Mouse (Mus musculus) liver, embryonic 11.5 days (tissue): ENCODE measurements at regions not wholly inside any gene's neighbourhood (a gene's known extent, or its start where the extent isn't known, plus 50 kb on each side); places are given as distances from the start of the nearest gene placed in this dataset.

Experiments
- ATAC-seq: fragments of 200-750 bp; cut with Nextera tagmentation; replicated peaks from 2 replicates; pipeline ENCODE4 v1.8.0; 2017; ENCODE audit warnings: moderate number of reproducible peaks, mild to moderate bottlenecking, moderate TSS enrichment, moderate library complexity; ENCODE audit not compliant: low FRiP score
- DNase-seq: peaks from one replicate; pipeline ENCODE4 v3.0.0-alpha.2; 2017; ENCODE audit warnings: low spot score
- H3K27ac ChIP-seq: fragments of 300-500 bp; sonication (generic); 2 replicates; pipeline ENCODE4 v1.5.1; 2014; ENCODE audit warnings: mild to moderate bottlenecking, low read depth, low read length, control low read depth
- H3K27me3 ChIP-seq: fragments of 300-500 bp; sonication (generic); replicated peaks from 2 replicates; pipeline ENCODE4 v1.6.1; 2014; ENCODE audit warnings: low read length, mixed read lengths; ENCODE audit not compliant: control insufficient read depth, insufficient read depth
- H3K36me3 ChIP-seq: fragments of 300-500 bp; sonication (generic); 2 replicates; pipeline ENCODE4 v1.6.1; 2014; ENCODE audit warnings: mild to moderate bottlenecking, low read length, moderate library complexity, mixed read lengths; ENCODE audit not compliant: control insufficient read depth, insufficient read depth
- H3K4me1 ChIP-seq: fragments of 300-500 bp; sonication (generic); replicated peaks from 2 replicates; pipeline ENCODE4 v1.6.1; 2014; ENCODE audit warnings: low read length, mixed read lengths; ENCODE audit not compliant: control insufficient read depth, insufficient read depth
- H3K4me2 ChIP-seq: fragments of 300-500 bp; sonication (generic); 2 replicates; pipeline ENCODE4 v1.6.1; 2014; ENCODE audit warnings: mild to moderate bottlenecking, control low read depth, moderate library complexity
- H3K4me3 ChIP-seq: fragments of 300-500 bp; sonication (generic); 2 replicates; pipeline ENCODE4 v1.5.1; 2014; ENCODE audit warnings: low read depth, low read length, control low read depth
- H3K9ac ChIP-seq: fragments of 300-500 bp; sonication (generic); 2 replicates; pipeline ENCODE4 v1.6.1; 2014; ENCODE audit warnings: low read depth, low read length, control low read depth
- H3K9me3 ChIP-seq: fragments of 300-500 bp; sonication (generic); 2 replicates; pipeline ENCODE4 v1.6.1; 2016; ENCODE audit warnings: low read length, inconsistent platforms, mixed read lengths; ENCODE audit not compliant: control insufficient read depth
- WGBS: fragments of 180-500 bp; shearing (Covaris S2); extraction: QIAGEN DNeasy Blood & Tissue Kit; methylation state at CpG from one replicate; pipeline ENCODE4 v1.1.7; 2014; 5-methylcytosine and 5-hydroxymethylcytosine counted together

DNA sequence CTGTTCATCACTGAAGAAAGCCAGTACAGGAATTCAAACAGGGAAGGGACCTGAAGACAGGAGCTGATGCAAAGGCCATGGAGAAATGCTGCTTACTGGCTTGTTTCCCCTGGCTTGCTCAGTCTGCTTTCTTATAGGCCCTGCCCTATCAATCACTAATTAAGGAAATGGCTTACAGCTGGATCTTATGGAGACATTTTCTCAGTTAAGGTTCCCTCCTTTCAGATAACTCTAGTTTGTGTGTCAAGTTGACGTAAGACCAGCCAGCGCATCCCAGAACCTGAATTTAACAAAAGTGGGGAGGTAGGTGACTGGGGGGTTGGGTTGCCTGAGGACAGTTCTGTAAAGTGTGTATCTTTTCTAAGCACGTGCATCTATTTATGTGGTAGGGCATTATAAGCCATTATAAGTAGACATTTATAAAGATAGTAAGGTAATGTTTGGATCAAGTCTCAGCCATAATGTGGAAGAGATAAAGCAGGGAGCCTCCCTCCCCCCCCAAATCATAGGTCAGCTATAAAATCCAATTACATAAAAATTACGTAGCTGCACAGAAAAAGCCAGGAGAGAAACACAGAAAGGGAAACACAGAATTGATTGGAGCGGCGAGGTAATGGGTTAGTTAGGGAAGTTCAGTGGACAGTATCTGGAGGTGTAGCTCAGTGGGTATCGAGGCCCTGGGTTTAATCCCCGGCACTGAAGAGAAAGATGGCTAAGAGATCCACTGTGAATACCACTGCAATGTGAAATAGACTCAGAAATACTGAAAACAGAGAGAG lies 108.6 kb upstream of the Cpm start:
- H3K9ac ChIP-seq: no peak overlapping the region
- ATAC-seq: no peak
- H3K27ac ChIP-seq: no peak overlapping the region
- H3K9me3 ChIP-seq: no peaks in the 10 kb centered on the region
- H3K4me1 ChIP-seq: no peaks in the 10 kb centered on the region
- H3K36me3 ChIP-seq: no peaks in the 10 kb centered on the region
- 83% methylated on average over 8 of the region's 8 CpGs for WGBS
- H3K4me2 ChIP-seq: no peak overlapping the region
- no peak overlapping the region for H3K4me3 ChIP-seq
- no peak for DNase-seq
- no peaks in the 10 kb centered on the region for H3K27me3 ChIP-seq

GRCm38 (mm10) chr10:117519670-117520535 lies 109.4 kb upstream of the Cpm start:
- 59% methylated on average over 8 of the region's 8 CpGs for WGBS
- H3K36me3 ChIP-seq: no peaks in the 10 kb centered on the region
- H3K4me3 ChIP-seq: no peak overlapping the region
- no peaks in the 10 kb centered on the region for H3K4me1 ChIP-seq
- H3K27me3 ChIP-seq: no peaks in the 10 kb centered on the region
- H3K9me3 ChIP-seq: no peaks in the 10 kb centered on the region
- no peak overlapping the region for H3K27ac ChIP-seq
- H3K9ac ChIP-seq: no peak overlapping the region
- no peak overlapping the region for H3K4me2 ChIP-seq
- DNase-seq: no peak
- no peak for ATAC-seq

DNA sequence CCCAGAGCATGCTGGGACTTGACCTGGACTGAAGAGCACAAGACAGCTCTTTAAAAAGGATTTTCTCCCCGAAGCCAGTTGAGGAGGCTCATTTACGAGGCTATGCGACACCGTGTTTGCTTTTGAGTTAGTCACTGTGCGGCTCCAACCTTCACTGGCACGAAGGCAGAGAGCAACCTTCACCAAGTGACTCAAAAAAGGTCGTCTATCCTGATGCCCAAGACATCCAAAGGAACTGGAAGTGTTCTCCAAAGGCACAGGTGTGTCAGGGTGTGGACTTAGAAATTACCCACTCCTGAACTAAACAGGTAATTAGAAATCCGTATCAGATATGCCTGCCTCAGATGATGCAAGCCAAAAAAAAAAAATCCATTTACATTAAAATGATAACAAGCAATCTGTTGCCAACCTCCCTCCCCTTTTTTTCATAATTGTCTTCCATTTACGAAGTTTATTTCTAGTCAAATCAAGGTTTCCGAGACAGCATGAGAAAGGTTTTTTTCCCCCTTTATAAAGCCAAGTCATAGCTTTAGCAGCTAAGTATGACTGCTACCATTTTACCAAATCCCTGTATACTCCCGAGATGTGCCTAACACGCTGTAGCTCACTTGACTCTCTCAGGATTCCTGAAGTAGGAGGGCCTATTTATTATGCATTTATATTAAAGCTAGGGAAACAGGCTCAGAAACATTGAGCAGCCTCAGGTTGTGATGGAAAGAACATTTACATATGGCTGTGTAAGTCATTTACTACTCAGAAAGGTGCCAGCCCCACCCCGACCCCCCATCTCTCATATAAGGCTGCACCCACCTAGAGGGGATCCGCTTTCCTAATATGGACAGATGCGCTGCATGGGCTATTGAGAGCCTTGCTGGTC lies 110.3 kb upstream of the Cpm start:
- H3K4me2 ChIP-seq: no peak overlapping the region
- no peaks in the 10 kb centered on the region for H3K4me1 ChIP-seq
- no peak for DNase-seq
- no peaks in the 10 kb centered on the region for H3K27me3 ChIP-seq
- ATAC-seq: no peak
- no peaks in the 10 kb centered on the region for H3K36me3 ChIP-seq
- no peaks in the 10 kb centered on the region for H3K9me3 ChIP-seq
- no peak overlapping the region for H3K9ac ChIP-seq
- no peak overlapping the region for H3K4me3 ChIP-seq
- H3K27ac ChIP-seq: no peak overlapping the region
- 67% methylated on average over 15 of the region's 15 CpGs for WGBS

DNA sequence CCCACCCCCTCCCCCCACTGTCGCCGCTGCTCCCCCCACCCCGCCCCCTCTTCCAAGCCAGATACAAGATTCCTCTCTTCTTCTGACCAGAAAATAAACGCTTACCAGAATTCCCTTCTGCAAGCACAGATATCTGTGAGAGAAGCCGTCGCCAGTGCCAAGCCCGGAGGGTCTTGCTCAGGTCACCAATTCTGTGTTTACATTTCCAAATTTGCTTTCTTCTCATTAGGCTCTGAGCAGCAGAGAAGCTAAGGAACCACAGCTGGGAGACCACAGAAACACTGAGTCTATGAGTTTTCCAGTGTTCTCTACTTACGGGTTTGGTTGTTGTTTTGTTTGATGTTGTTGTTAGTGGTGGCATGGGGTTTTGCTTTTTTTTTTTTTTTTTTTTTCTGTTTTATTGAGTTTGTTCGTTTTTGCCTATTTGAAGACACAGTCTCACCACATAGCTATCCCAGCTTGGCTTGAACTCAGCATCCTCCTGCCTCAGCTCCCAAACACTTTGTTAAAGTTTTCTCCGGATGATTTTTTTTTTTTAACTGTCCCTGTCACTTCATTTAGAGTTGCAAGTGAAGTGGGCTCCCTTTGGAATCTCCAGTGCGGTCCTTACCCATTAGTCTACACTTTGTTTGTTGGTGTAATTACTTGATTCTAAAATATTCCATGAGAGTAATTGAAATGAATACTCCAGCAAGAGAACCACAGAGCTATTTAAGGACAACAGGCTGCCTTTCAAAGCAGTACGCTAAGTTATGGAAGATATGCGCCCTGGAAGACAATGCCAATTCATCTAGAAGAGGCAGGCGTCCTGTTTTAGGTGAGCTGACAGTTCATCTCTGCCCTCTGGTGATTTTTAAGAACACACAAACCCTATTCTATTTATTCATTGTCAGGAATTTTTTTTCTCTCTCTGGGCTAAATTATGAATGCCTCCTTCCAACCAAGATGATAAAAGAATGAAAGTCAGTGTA lies 111.2 kb upstream of the Cpm start:
- Histone ChIP-seq H3K27me3 (no peaks in the 10 kb centered on the region), H3K9me3 (no peaks in the 10 kb centered on the region), H3K4me1 (no peaks in the 10 kb centered on the region), H3K27ac (no peak overlapping the region), H3K4me3 (no peak overlapping the region), H3K4me2 (no peak overlapping the region), H3K9ac (no peak overlapping the region), H3K36me3 (no peaks in the 10 kb centered on the region)
- ATAC-seq (no peak), DNase-seq (no peak)
- 58% methylated on average over 14 of the region's 14 CpGs for WGBS

DNA sequence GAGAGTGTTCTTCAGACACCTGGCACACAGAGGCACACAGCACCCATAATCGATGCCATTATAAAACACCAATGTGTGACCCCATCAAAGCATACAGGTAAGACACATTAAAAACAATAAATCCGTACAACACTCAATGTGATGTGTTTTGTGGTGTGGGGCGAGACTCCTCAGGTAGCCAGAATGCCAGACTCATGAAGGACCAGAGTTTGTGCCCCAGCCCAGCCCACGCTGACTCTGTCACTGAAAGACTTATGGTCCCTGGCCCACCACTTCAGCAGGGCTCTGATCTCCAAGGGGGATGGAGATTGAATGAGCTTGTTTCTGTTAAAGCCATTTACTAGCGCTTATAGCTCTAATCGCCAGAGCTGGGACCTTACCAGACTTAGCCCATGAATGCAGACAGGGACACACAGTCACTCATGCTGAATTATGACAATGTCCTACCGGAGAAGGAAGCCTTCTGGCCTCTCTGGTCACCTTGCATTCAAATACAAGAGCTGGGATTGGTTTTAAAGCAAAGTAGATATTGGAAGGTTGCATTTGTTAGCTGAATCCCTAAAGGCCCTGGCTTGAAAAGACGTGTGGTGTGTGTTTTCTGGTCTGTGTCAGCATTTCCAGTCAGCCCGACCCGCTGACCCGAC lies 112.1 kb upstream of the Cpm start:
- Histone ChIP-seq H3K36me3 (no peaks in the 10 kb centered on the region), H3K4me3 (no peak overlapping the region), H3K27ac (no peak overlapping the region), H3K4me2 (no peak overlapping the region), H3K4me1 (no peaks in the 10 kb centered on the region), H3K9ac (no peak overlapping the region), H3K9me3 (no peaks in the 10 kb centered on the region), H3K27me3 (no peaks in the 10 kb centered on the region)
- no peak for DNase-seq
- 57% methylated on average over 11 of the region's 11 CpGs for WGBS
- no peak for ATAC-seq

DNA sequence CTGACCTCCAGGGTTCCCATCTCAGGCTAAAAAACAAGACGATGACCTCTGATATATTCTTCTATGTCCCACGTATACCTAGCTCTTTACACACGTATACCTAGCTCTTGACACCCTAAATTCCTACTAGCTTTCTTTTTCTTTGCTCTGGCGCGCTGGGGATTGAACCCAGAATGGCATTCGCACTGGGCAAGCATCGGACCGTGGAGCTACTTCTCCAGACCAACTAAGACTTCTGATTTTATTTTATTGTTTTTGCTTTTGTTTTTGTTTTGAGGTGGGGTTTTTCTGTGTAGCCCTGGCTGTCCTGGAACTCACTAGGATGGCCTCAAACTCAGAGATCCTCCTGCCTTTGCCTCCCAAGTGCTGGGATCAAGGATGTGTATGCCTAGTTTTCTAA lies 112.8 kb upstream of the Cpm start:
- ATAC-seq: no peak
- Histone ChIP-seq H3K27ac (no peak overlapping the region), H3K9me3 (no peaks in the 10 kb centered on the region), H3K9ac (no peak overlapping the region), H3K4me3 (no peak overlapping the region), H3K36me3 (no peaks in the 10 kb centered on the region), H3K27me3 (no peaks in the 10 kb centered on the region), H3K4me2 (no peak overlapping the region), H3K4me1 (no peaks in the 10 kb centered on the region)
- DNase-seq: no peak
- WGBS: 88% methylated on average over 8 of the region's 8 CpGs

DNA sequence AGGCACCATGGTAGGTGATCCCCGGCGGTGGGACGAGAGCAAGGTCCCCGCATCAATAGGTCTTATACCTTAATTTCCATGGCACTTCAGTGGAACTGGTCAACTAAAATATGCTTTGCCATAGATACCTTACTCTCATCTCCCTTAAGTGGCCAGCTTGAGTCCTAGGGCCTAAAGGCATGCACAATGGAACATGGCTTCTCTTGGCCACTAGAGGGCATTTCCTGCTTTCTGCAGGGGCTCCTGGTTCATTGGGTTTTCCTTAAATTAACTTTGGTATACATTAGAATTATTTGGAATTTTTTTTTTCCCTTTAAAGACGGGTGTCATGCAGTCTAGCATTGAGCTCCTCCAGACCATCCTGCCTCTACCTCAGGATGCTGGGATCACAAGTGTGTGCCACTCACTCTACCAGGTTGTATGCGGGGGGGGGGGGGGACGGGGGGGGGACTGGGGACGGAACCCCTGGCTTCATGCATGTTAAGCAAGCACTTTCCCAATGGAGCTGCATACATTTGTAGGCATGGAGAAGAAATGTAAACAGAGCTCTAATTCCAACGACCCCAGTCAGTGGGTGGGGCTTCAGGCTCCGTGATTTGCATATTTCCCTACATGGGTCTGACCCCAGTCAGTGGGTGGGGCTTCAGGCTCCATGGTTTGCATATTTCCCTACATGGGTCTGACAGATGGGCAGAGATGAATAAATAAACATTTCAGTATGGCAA lies 113.4 kb upstream of the Cpm start:
- Histone ChIP-seq H3K9me3 (no peaks in the 10 kb centered on the region), H3K9ac (no peak overlapping the region), H3K4me2 (no peak overlapping the region), H3K4me3 (no peak overlapping the region), H3K27me3 (no peaks in the 10 kb centered on the region), H3K36me3 (no peaks in the 10 kb centered on the region), H3K27ac (no peak overlapping the region), H3K4me1 (no peaks in the 10 kb centered on the region)
- 58% methylated on average over 10 of the region's 10 CpGs for whole genome bisulfite sequencing
- DNase-seq (no peak), ATAC-seq (peak; percentile 53)
